Mouse (Mus musculus): ENCODE results near the gene Thada. TPM values are rescaled to one million over a fixed set of nuclear protein-coding genes. Genes with fewer than 3 reads are reported as not detected.
A peak's percentile ranks its signal among the peaks of the same experiment; 100 is the strongest.

Gene Thada
- total and polyA plus RNA-seq, 3 experiments, result 5.0 to 8.3 (median 7.7) TPM

GRCm38 (mm10) chr17:84262325-84262979 lies 203.6 kb downstream of the Thada start:
- TF ChIP-seq EP300 (IDR thresholded peaks at IDR 0.05; ENCODE audit: insufficient read depth, low read depth, low read length) (no peak), POLR2A (IDR thresholded peaks at IDR 0.05; ENCODE audit: insufficient read depth, low read depth, low read length) (no peak), CTCF (IDR thresholded peaks at IDR 0.05) (no peak)
- no peaks in the 10 kb centered on the region for H3K27me3 ChIP-seq (ENCODE audit: control insufficient read depth, insufficient read depth, low read length)
- intact Hi-C loops (cut with DNase I), result no loop called here
- peaks cover 25% of the 10 kb centered on the region for H3K4me1 ChIP-seq (ENCODE audit: control insufficient read depth, insufficient read depth, low read length)
- no peak overlapping the region for H3K27ac ChIP-seq
- no peak for DNase-seq
- no peak overlapping the region for H3K9ac ChIP-seq (ENCODE audit: low read depth, low read length)
- H3K4me3 ChIP-seq, result no peak overlapping the region
- H3K79me2 ChIP-seq (replicated peaks; ENCODE audit: control insufficient read depth, insufficient read depth, low read length), result no peaks in the 10 kb centered on the region
- 94% methylated on average over 9 of the region's 9 CpGs for WGBS
- peaks cover 7% of the 10 kb centered on the region for H3K36me3 ChIP-seq (ENCODE audit: control insufficient read depth, insufficient read depth, low read length)

- intact Hi-C loops (cut with DNase I), result no loop called here
These were observed 205.0 kb downstream of the Thada start for GRCm38 (mm10) chr17:84261010-84261409.

GRCm38 (mm10) chr17:84260226-84260625 lies 205.8 kb downstream of the Thada start:
- H3K79me2 ChIP-seq (replicated peaks; ENCODE audit: control insufficient read depth, insufficient read depth, low read length), result no peaks in the 10 kb centered on the region
- no peak overlapping the region for H3K27ac ChIP-seq
- H3K9ac ChIP-seq (ENCODE audit: low read depth, low read length), result no peak overlapping the region
- no peak overlapping the region for H3K4me3 ChIP-seq
- DNase-seq, result no peak
- H3K36me3 ChIP-seq (ENCODE audit: control insufficient read depth, insufficient read depth, low read length), result peaks cover 5% of the 10 kb centered on the region; the same call in 1 of the 2 replicates
- H3K4me1 ChIP-seq (ENCODE audit: control insufficient read depth, insufficient read depth, low read length), result peaks cover 13% of the 10 kb centered on the region
- no peaks in the 10 kb centered on the region for H3K27me3 ChIP-seq (ENCODE audit: control insufficient read depth, insufficient read depth, low read length)
- intact Hi-C loops (cut with DNase I), result no loop called here
- no peak for TF ChIP-seq POLR2A (IDR thresholded peaks at IDR 0.05; ENCODE audit: insufficient read depth, low read depth, low read length)
- TF ChIP-seq CTCF (IDR thresholded peaks at IDR 0.05), result no peak
- no peak for TF ChIP-seq EP300 (IDR thresholded peaks at IDR 0.05; ENCODE audit: insufficient read depth, low read depth, low read length)

More at GRCm38 (mm10) chr17:84261010-84261409, 205.0 kb downstream of the Thada start:
- Histone ChIP-seq H3K4me3 (no peak overlapping the region), H3K27me3 (ENCODE audit: control insufficient read depth, insufficient read depth, low read length) (no peaks in the 10 kb centered on the region), H3K36me3 (ENCODE audit: control insufficient read depth, insufficient read depth, low read length) (peaks cover 7% of the 10 kb centered on the region), H3K4me1 (ENCODE audit: control insufficient read depth, insufficient read depth, low read length) (peaks cover 20% of the 10 kb centered on the region), H3K79me2 (replicated peaks; ENCODE audit: control insufficient read depth, insufficient read depth, low read length) (no peaks in the 10 kb centered on the region), H3K9ac (ENCODE audit: low read depth, low read length) (no peak overlapping the region), H3K27ac (no peak overlapping the region)
- TF ChIP-seq POLR2A (IDR thresholded peaks at IDR 0.05; ENCODE audit: insufficient read depth, low read depth, low read length) (no peak), CTCF (IDR thresholded peaks at IDR 0.05) (no peak), EP300 (IDR thresholded peaks at IDR 0.05; ENCODE audit: insufficient read depth, low read depth, low read length) (no peak)
- DNase-seq, result no peak

- peaks cover 8% of the 10 kb centered on the region for H3K4me1 ChIP-seq (ENCODE audit: control insufficient read depth, insufficient read depth, low read length)
- 47% methylated on average over 4 of the region's 4 CpGs for WGBS
- H3K27me3 ChIP-seq (ENCODE audit: control insufficient read depth, insufficient read depth, low read length), result no peaks in the 10 kb centered on the region
- TF ChIP-seq CTCF (IDR thresholded peaks at IDR 0.05) (0 out of 2 replicates have a peak, but pooled peaks have one; percentile 18), EP300 (IDR thresholded peaks at IDR 0.05; ENCODE audit: insufficient read depth, low read depth, low read length) (no peak)
- no peak overlapping the region for H3K9ac ChIP-seq (ENCODE audit: low read depth, low read length)
- peaks cover 4% of the 10 kb centered on the region; the same call in 1 of the 2 replicates for H3K36me3 ChIP-seq (ENCODE audit: control insufficient read depth, insufficient read depth, low read length)
- H3K79me2 ChIP-seq (replicated peaks; ENCODE audit: control insufficient read depth, insufficient read depth, low read length), result no peaks in the 10 kb centered on the region
- intact Hi-C loops (cut with DNase I), result no loop called here
- H3K4me3 ChIP-seq, result no peak overlapping the region
- DNase-seq, result peak; percentile 30 to 41
- H3K27ac ChIP-seq, result peak overlapping the region; percentile 27; the same call in 1 of the 2 replicates
These were observed 207.3 kb downstream of the Thada start for GRCm38 (mm10) chr17:84258638-84259261.

GRCm38 (mm10) chr17:84257927-84258532 lies 208.0 kb downstream of the Thada start:
- H3K27me3 ChIP-seq (ENCODE audit: control insufficient read depth, insufficient read depth, low read length), result no peaks in the 10 kb centered on the region
- no peaks in the 10 kb centered on the region for H3K79me2 ChIP-seq (replicated peaks; ENCODE audit: control insufficient read depth, insufficient read depth, low read length)
- H3K27ac ChIP-seq, result peak overlapping the region; percentile 27; the same call in 1 of the 2 replicates
- intact Hi-C loops (cut with DNase I), result no loop called here
- H3K9ac ChIP-seq (ENCODE audit: low read depth, low read length), result no peak overlapping the region
- H3K4me1 ChIP-seq (ENCODE audit: control insufficient read depth, insufficient read depth, low read length), result peaks cover 8% of the 10 kb centered on the region
- peaks cover 4% of the 10 kb centered on the region; the same call in 1 of the 2 replicates for H3K36me3 ChIP-seq (ENCODE audit: control insufficient read depth, insufficient read depth, low read length)
- no peak overlapping the region for H3K4me3 ChIP-seq
- no peak for TF ChIP-seq POLR2A (IDR thresholded peaks at IDR 0.05; ENCODE audit: insufficient read depth, low read depth, low read length)
- no peak for TF ChIP-seq EP300 (IDR thresholded peaks at IDR 0.05; ENCODE audit: insufficient read depth, low read depth, low read length)
- TF ChIP-seq CTCF (IDR thresholded peaks at IDR 0.05), result no peak
- 72% methylated on average over 5 of the region's 5 CpGs for WGBS
- no peak for DNase-seq

Measured in heart, adult 2 months (tissue).